Mouse (Mus musculus) lung, adult 2 months (tissue): ENCODE results near the gene Plce1.

ENCODE experiments used
- CTCF ChIP-seq: fragments of 200-500 bp; IDR thresholded peaks from 2 replicates; pipeline ENCODE4 v1.5.1; 2011; ENCODE audit warnings: mild to moderate bottlenecking, low read length, control low read depth; ENCODE audit not compliant: insufficient read depth
- POLR2A ChIP-seq: fragments of 200-500 bp; IDR thresholded peaks from 2 replicates; pipeline ENCODE4 v1.6.1; 2011; ENCODE audit warnings: low read depth, mild to moderate bottlenecking, control low read depth, low read length, borderline replicate concordance; ENCODE audit errors: extremely low read depth

DNA sequence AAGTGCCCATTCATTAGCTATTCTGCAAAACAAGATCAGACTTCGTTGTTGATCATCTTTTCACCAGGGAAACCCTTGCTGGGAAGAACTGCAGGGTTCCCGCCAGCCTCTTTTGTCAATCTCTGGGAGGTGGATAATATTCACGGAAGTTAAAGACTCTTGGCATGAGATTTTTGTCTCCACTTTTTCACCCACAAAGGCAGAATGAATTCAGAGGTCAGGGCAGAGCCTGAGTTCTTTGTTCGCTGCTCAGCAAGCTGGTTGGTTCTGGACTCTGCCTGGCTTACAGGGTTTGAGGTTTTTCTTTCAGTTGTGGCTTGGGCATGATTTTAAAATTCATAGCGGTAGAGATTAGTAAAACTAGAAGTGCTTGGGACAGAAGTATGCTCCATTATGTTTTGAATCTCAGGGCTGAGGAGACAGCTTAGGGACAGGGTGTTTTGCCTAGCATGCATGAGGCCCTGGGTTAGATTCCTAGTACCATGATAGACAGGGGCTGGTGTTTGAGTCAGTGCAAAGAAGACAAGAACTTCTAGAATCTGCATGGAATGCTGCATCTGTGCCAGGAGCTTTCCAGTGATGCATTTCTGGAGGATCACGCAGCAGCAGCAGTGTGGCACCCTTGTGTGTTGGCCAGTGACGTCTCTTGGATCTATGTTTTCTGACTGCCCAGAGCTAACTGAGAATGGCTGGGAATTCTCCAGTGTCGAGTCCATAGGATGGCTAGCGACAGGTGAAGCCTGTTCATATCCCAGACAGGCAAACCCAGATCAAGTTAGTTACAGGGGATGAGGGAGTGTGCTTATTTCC, 7.4 kb downstream of the Plce1 start:
- no peak for TF ChIP-seq CTCF
- TF ChIP-seq POLR2A = no peak
